Comparison of ENCODE assay signal across 23 mouse cellular contexts in the genomic region with DNA sequence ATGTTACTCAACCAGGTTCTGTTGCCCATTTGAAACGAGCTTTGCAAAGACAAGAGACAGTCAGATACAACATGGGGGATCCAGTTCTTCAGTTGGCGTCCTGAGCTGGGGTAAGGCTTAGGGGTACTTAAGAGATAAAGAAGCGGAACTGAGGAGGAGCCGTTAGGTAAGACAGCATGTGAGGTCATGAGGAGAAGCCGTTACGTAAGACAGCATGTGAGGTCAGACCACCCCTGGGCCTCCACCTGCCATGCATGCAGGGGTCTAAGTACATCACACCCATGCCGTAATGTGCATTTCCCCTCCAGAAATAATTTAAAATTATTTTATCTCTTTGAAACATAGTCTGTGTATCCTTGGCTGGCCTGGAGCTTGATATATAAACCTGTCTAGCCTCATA. TPM values are rescaled to one million over a fixed set of nuclear protein-coding genes. Genes with fewer than 3 reads are reported as not detected.
"Had no signal": no experiment of that assay in that cellular context is flagged by ENCODE, and none has a peak within 500 bp of the region (broad histone marks: within the 10 kb centered on the region; RNA-seq: fewer than 3 reads in every experiment).

No protein-coding gene starts in this region.

- H3K27me3 ChIP-seq: neural tube, embryonic 13.5 days; neural tube, embryonic 15.5 days; stomach, embryonic 15.5 days had no signal

- ATAC-seq: midbrain, embryonic 16.5 days had no signal

- DNase-seq: lung, adult 18-20 months; lung, embryonic 14.5 days; lung, postnatal 10 days; lung, postnatal 4 days; midbrain, embryonic 14.5 days; retina, postnatal 1 day; right cerebral cortex, adult 18-20 months; right cerebral cortex, postnatal 25 days; right cerebral cortex, postnatal 4 days; thymus, adult 2 months; thymus, postnatal 25 days; thymus, postnatal 4 days had no signal

- H3K27ac ChIP-seq: midbrain, embryonic 10.5 days; midbrain, embryonic 12.5 days; neural tube, embryonic 13.5 days; neural tube, embryonic 15.5 days; stomach, embryonic 15.5 days; stomach, postnatal 0 days had no signal

- H3K4me2 ChIP-seq: lung, embryonic 14.5 days; midbrain, embryonic 12.5 days; neural tube, embryonic 13.5 days; neural tube, embryonic 15.5 days; stomach, embryonic 15.5 days had no signal

- H3K9ac ChIP-seq: lung, embryonic 14.5 days; midbrain, embryonic 12.5 days; neural tube, embryonic 13.5 days; neural tube, embryonic 15.5 days; stomach, embryonic 15.5 days had no signal

- H3K36me3 ChIP-seq: neural tube, embryonic 13.5 days; neural tube, embryonic 15.5 days; stomach, embryonic 15.5 days had no signal

- H3K9me3 ChIP-seq: neural tube, embryonic 13.5 days; neural tube, embryonic 15.5 days; stomach, embryonic 15.5 days had no signal

- H3K4me3 ChIP-seq: midbrain, embryonic 10.5 days; midbrain, embryonic 12.5 days; myocyte; neural tube, embryonic 13.5 days; neural tube, embryonic 15.5 days; stomach, embryonic 15.5 days had no signal

RNA-seq across cellular contexts. Expression of a gene that starts 25.0 kb away (rescaled TPM):
- total RNA-seq: megakaryocyte-erythroid progenitor cell, adult 5-6 weeks had no signal
- polyA plus RNA-seq: myocyte; small intestine, adult 2 months; spleen, adult 2 months had no signal
